In genomic region chr2:50635896-50636295, GRCm38 (mm10) we compare ENCODE assay signal across 25 mouse cellular contexts.
"Had no signal": no experiment of that assay in that cellular context is flagged by ENCODE, and none has a peak within 500 bp of the region (broad histone marks: within the 10 kb centered on the region; RNA-seq: fewer than 3 reads in every experiment).

No protein-coding gene starts in this region.

- H3K4me1 ChIP-seq: heart, embryonic 10.5 days; heart, embryonic 12.5 days; hindbrain, embryonic 13.5 days; hindbrain, embryonic 15.5 days; kidney, embryonic 15.5 days; limb, embryonic 13.5 days; limb, embryonic 15.5 days; liver, embryonic 12.5 days had no signal

- H3K36me3 ChIP-seq: heart, embryonic 10.5 days; heart, embryonic 12.5 days; hindbrain, embryonic 13.5 days; hindbrain, embryonic 15.5 days; kidney, embryonic 15.5 days; limb, embryonic 13.5 days; limb, embryonic 15.5 days; liver, embryonic 12.5 days had no signal

- H3K4me3 ChIP-seq: heart, embryonic 10.5 days; heart, embryonic 12.5 days; hindbrain, embryonic 13.5 days; hindbrain, embryonic 15.5 days; kidney, embryonic 15.5 days; limb, embryonic 13.5 days; limb, embryonic 15.5 days; liver, embryonic 12.5 days had no signal

- ATAC-seq: hindbrain, postnatal 0 days; intestine, embryonic 16.5 days; liver, embryonic 12.5 days had no signal

- H3K9ac ChIP-seq: heart, embryonic 12.5 days; hindbrain, embryonic 13.5 days; hindbrain, embryonic 15.5 days; kidney, embryonic 15.5 days; limb, embryonic 13.5 days; limb, embryonic 15.5 days; liver, embryonic 12.5 days; liver, embryonic 14.5 days had no signal

- H3K4me2 ChIP-seq: heart, embryonic 12.5 days; hindbrain, embryonic 13.5 days; hindbrain, embryonic 15.5 days; kidney, embryonic 15.5 days; limb, embryonic 13.5 days; limb, embryonic 15.5 days; liver, embryonic 12.5 days had no signal

- H3K9me3 ChIP-seq: heart, embryonic 10.5 days; heart, embryonic 12.5 days; hindbrain, embryonic 13.5 days; hindbrain, embryonic 15.5 days; kidney, embryonic 15.5 days; limb, embryonic 13.5 days; limb, embryonic 15.5 days; liver, embryonic 12.5 days had no signal

- H3K27me3 ChIP-seq: heart, embryonic 12.5 days; hindbrain, embryonic 13.5 days; hindbrain, embryonic 15.5 days; kidney, embryonic 15.5 days; limb, embryonic 13.5 days; limb, embryonic 15.5 days; liver, embryonic 12.5 days had no signal

- DNase-seq: gastrocnemius, postnatal 14 days; gastrocnemius, postnatal 36 days; heart, adult 18-20 months; heart, postnatal 10 days; heart, postnatal 36 days; kidney, adult 11 months; kidney, adult 2 months; kidney, adult 9 months; kidney, postnatal 14 days; kidney, postnatal 36 days; layer of hippocampus, adult 9-11 months; layer of hippocampus, postnatal 36 days; left cerebral cortex, postnatal 4 days had no signal

- H3K27ac ChIP-seq: heart, embryonic 10.5 days; hindbrain, embryonic 13.5 days; hindbrain, embryonic 15.5 days; hindbrain, postnatal 0 days; kidney, embryonic 15.5 days; kidney, postnatal 0 days; limb, embryonic 13.5 days; limb, embryonic 15.5 days; liver, embryonic 12.5 days; liver, embryonic 14.5 days had no signal
